Mouse (Mus musculus) adrenal gland, postnatal 25 days (tissue): ENCODE measurements around the gene Olfr731. TPM values are rescaled to one million over a fixed set of nuclear protein-coding genes. Genes with fewer than 3 reads are reported as not detected.

Experiments
- DNase-seq: peaks from one replicate; pipeline ENCODE4 v3.0.0; 2021; ENCODE audit warnings: mixed read lengths
- long read RNA-seq: library from polyadenylated mRNA; stranded (forward); transcript quantifications from one replicate; pipeline ENCODE4 v2.0.0, GENCODE M21; 2021
- total RNA-seq: library from RNA; stranded (reverse); gene quantifications from 2 replicates; pipeline ENCODE4 v1.2.3, GENCODE M21; 2021

Gene Olfr731
- total RNA-seq: 0.21 TPM in 1 of 2 replicates, not detected in the other
- long read RNA-seq: 0 reads

GRCm38 (mm10) chr14:50241766-50242165 lies at the start of gene Olfr731:
Gene Olfr731, minus strand, starts transcription at chr14:50241866.
- no peak for DNase-seq

GRCm38 (mm10) chr14:50284106-50284505 lies 42.4 kb upstream of the Olfr731 start, which contains the start of gene Olfr732:
Gene Olfr732, minus strand, starts transcription at chr14:50284206.
- DNase-seq: no peak

GRCm38 (mm10) chr14:50188098-50188497 lies 53.6 kb downstream of the Olfr731 start, which contains the start of gene Olfr730:
Gene Olfr730, minus strand, starts transcription at chr14:50188198.
- DNase-seq: no peak

Other genes with a start within 250 kb of the Olfr731 start
- gene Olfr725, start 201.5 kb downstream of the Olfr731 start, total RNA-seq: not detected in 2 replicates
- gene Olfr726, start 150.9 kb downstream of the Olfr731 start, total RNA-seq: not detected in 2 replicates
- gene Olfr727, start 118.7 kb downstream of the Olfr731 start, total RNA-seq: not detected in 2 replicates
- not detected in 2 replicates for gene Olfr728, start 99.2 kb downstream of the Olfr731 start, total RNA-seq
- gene Olfr729, start 89.0 kb downstream of the Olfr731 start, total RNA-seq: not detected in 2 replicates
- not detected in 2 replicates for gene Olfr730, start 53.7 kb downstream of the Olfr731 start, total RNA-seq
- gene Olfr732, start 42.3 kb upstream of the Olfr731 start, total RNA-seq: not detected in 2 replicates
- gene Olfr733, start 59.7 kb upstream of the Olfr731 start, total RNA-seq: not detected in 2 replicates
- 0.18 TPM in 1 of 2 replicates, not detected in the other for gene Olfr734, start 84.9 kb upstream of the Olfr731 start, total RNA-seq
- not detected in 2 replicates for gene Olfr735, start 107.0 kb upstream of the Olfr731 start, total RNA-seq
- gene Tlr11, start 116.0 kb upstream of the Olfr731 start, total RNA-seq: not detected in 2 replicates
- gene Olfr736, start 139.3 kb upstream of the Olfr731 start, total RNA-seq: not detected in 2 replicates
- not detected in 2 replicates for gene Olfr738, start 165.7 kb upstream of the Olfr731 start, total RNA-seq
- gene Olfr739, start 176.8 kb upstream of the Olfr731 start, total RNA-seq: not detected in 2 replicates
- not detected in 2 replicates for gene Olfr740, start 203.7 kb upstream of the Olfr731 start, total RNA-seq
- gene Olfr741, start 230.9 kb upstream of the Olfr731 start, total RNA-seq: not detected in 2 replicates